Mouse (Mus musculus): ENCODE data around the gene Vps51. TPM values are rescaled to one million over a fixed set of nuclear protein-coding genes. Genes with fewer than 3 reads are reported as not detected.
"Not testable (repeated sequence)": the region's sequence is repeated elsewhere in the genome, so short reads cannot be mapped to it uniquely, and the experiment has no call there.

The Vps51 gene
- polyA plus RNA-seq, 1 experiment from 2014 or later = 75.0 TPM

- peak; percentile 34 for ATAC-seq (ENCODE audit: low FRiP score, low TSS enrichment)
- WGBS = under 1% methylated on average over 31 of the region's 44 CpGs
Measured at GRCm38 (mm10) chr19:6047154-6047898, 29.7 kb downstream of the Vps51 start.

DNA sequence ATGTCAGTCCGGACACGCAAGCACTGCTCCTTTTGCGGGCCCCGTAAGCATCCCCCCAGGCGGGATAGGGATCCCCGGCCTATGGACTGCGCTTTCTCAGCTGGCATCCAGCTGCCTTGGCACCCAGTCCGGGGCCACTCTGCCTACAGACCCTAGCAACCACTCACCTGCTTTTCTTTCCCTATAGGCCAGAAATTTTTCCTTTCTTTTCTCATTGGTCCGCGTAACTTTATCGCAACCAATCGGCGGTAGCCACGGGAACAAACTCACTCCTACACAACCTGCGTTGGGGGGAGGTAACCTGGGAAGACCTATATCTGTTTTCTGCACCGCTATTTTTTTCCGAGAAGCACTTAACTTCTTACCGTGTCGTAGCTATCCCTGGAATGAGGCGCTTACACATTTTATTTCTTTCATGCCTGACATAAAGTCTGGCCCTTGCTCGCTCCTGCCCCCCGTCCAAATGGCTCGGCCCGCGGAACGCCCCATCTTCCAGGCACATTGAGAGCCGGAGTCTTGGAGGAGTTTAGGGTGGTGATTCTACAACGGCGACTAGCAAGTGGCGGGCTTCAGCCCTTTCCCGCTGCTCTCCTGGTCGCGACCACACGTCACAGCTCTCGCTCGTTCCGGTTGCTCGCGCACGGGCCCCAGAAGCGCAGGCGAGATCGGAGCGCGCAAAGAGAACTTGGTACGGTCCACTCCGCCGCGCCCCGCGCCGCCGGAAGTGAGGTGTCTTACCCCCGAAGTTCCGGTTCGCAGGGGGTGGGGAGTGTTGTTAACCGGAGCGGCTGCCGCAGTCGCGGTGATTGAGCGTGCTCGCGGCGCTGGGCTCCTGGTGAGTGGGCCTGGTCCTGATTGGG is 30.5 kb downstream of the Vps51 start, which contains the start of gene Syvn1:
Gene Syvn1, plus strand, starts transcription at position 283 of the 860 bp plus-strand sequence.
- peaks cover 37% of the 10 kb centered on the region for H3K36me3 ChIP-seq (ENCODE audit: control insufficient read depth, insufficient read depth, low read length)
- H3K9me3 ChIP-seq (ENCODE audit: control insufficient read depth, low read length) = no peaks in the 10 kb centered on the region
- H3K27me3 ChIP-seq (ENCODE audit: control insufficient read depth, insufficient read depth, low read length) = no peaks in the 10 kb centered on the region
- H3K27ac ChIP-seq (ENCODE audit: low read depth, low read length) = peak within 1 kb of the TSS; percentile 99
- under 1% methylated on average over 65 of the region's 65 CpGs for WGBS
- H3K4me3 ChIP-seq (ENCODE audit: low read length) = peak within 1 kb of the TSS; percentile 95
- ATAC-seq (ENCODE audit: low FRiP score, low TSS enrichment) = peak; percentile 85
- peak within 1 kb of the TSS; percentile 89 for H3K9ac ChIP-seq (ENCODE audit: low read depth, low read length)
- peaks cover 12% of the 10 kb centered on the region for H3K4me1 ChIP-seq (ENCODE audit: control insufficient read depth, insufficient read depth, low read length)
- H3K4me2 ChIP-seq (replicated peaks; ENCODE audit: low read depth, low read length) = peak within 1 kb of the TSS; percentile 93

More at GRCm38 (mm10) chr19:6047154-6047898, 29.7 kb downstream of the Vps51 start:
- peak overlapping the region; percentile 93 for H3K4me2 ChIP-seq (replicated peaks; ENCODE audit: low read depth, low read length)
- H3K36me3 ChIP-seq (ENCODE audit: control insufficient read depth, insufficient read depth, low read length) = peaks cover 45% of the 10 kb centered on the region
- H3K27me3 ChIP-seq (ENCODE audit: control insufficient read depth, insufficient read depth, low read length) = no peaks in the 10 kb centered on the region
- H3K9me3 ChIP-seq (ENCODE audit: control insufficient read depth, low read length) = no peaks in the 10 kb centered on the region
- H3K4me1 ChIP-seq (ENCODE audit: control insufficient read depth, insufficient read depth, low read length) = peaks cover 9% of the 10 kb centered on the region
- peak overlapping the region; percentile 89 for H3K9ac ChIP-seq (ENCODE audit: low read depth, low read length)
- H3K27ac ChIP-seq (ENCODE audit: low read depth, low read length) = peak overlapping the region; percentile 99
- H3K4me3 ChIP-seq (ENCODE audit: low read length) = peak overlapping the region; percentile 95

DNA sequence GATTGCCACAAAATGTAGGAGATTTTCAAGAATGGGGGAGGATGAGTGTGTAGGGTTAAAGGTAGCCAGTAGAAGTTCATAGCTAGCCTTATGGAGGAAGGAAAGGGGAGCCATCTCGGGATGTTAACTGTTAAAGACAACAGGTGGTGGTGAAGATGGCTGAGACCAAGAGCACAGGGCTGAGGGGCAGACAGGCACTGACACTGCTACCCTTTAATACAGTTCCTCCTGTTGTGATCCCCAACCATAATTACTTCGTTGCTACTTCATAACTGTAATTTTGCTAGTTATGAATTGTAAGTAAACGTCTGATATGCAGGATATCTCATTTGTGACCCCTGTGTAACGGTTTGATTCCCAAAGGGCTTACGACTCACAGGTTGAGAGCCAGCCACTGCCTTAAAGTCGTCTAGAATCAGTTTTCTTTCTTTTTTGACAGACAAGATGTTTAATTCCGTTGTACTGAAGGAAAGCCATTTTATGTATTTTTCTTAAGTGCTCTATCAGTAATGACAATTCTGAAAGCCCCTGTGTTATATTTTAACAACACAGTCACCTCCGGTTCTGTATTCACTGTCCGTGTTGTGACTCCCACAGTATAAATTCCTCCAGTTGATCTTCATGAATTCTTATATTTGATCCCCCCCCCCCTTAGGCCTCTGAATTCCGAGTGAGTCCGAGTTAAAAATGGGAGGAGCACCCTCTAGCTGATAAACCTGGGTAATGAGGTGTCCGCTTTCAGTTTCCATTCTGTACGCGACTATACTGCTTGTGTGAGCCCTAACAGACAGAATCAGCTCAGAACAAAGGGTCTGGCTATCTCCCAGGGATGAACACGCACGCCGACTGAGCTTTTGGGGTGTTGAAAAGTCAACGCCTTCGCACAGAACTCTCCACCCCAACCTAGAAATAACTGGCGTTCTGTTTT is 31.4 kb downstream of the Vps51 start:
- H3K9me3 ChIP-seq (ENCODE audit: control insufficient read depth, low read length) = no peaks in the 10 kb centered on the region
- H3K27me3 ChIP-seq (ENCODE audit: control insufficient read depth, insufficient read depth, low read length) = no peaks in the 10 kb centered on the region
- H3K36me3 ChIP-seq (ENCODE audit: control insufficient read depth, insufficient read depth, low read length) = peaks cover 28% of the 10 kb centered on the region
- 17% methylated on average over 20 of the region's 20 CpGs for WGBS
- H3K27ac ChIP-seq (ENCODE audit: low read depth, low read length) = peak overlapping the region; percentile 99
- H3K9ac ChIP-seq (ENCODE audit: low read depth, low read length) = peak overlapping the region; percentile 89
- H3K4me1 ChIP-seq (ENCODE audit: control insufficient read depth, insufficient read depth, low read length) = peaks cover 12% of the 10 kb centered on the region
- H3K4me3 ChIP-seq (ENCODE audit: low read length) = peak overlapping the region; percentile 95
- H3K4me2 ChIP-seq (replicated peaks; ENCODE audit: low read depth, low read length) = peak overlapping the region; percentile 93
- ATAC-seq (ENCODE audit: low FRiP score, low TSS enrichment) = peak; percentile 53

DNA sequence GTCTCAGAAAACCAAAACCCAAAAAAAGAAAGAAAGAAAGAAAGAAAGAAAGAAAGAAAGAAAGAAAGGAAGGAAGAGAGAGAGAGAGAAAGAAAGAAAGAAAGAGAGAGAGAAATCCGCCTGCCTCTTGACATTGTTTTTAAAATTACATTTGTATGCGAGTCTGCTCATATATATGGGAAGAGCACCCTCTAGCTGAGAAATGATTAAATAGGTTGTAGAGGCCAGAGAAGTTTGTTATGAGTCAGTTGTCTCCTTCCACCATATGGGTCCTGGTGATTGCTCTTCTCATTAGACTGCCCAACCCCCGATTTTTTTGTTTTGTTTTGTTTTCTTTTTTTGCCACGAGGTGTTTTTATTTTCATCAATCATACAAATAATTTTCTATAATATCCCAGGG is 32.9 kb downstream of the Vps51 start:
- not testable (repeated sequence) for ATAC-seq (ENCODE audit: low FRiP score, low TSS enrichment); H3K9me3 ChIP-seq (ENCODE audit: control insufficient read depth, low read length); H3K9ac ChIP-seq (ENCODE audit: low read depth, low read length); H3K27ac ChIP-seq (ENCODE audit: low read depth, low read length); H3K4me3 ChIP-seq (ENCODE audit: low read length); H3K27me3 ChIP-seq (ENCODE audit: control insufficient read depth, insufficient read depth, low read length); H3K4me2 ChIP-seq (replicated peaks; ENCODE audit: low read depth, low read length)
- Histone ChIP-seq H3K36me3 (ENCODE audit: control insufficient read depth, insufficient read depth, low read length) (peaks cover 13% of the 10 kb centered on the region), H3K4me1 (ENCODE audit: control insufficient read depth, insufficient read depth, low read length) (peaks cover 12% of the 10 kb centered on the region)
- WGBS = 61% methylated on average over 4 of the region's 4 CpGs

GRCm38 (mm10) chr19:6042293-6042692 is 34.7 kb downstream of the Vps51 start:
- Histone ChIP-seq H3K27me3 (ENCODE audit: control insufficient read depth, insufficient read depth, low read length) (no peaks in the 10 kb centered on the region), H3K9me3 (ENCODE audit: control insufficient read depth, low read length) (no peaks in the 10 kb centered on the region), H3K36me3 (ENCODE audit: control insufficient read depth, insufficient read depth, low read length) (no peaks in the 10 kb centered on the region), H3K27ac (ENCODE audit: low read depth, low read length) (no peak overlapping the region), H3K4me2 (replicated peaks; ENCODE audit: low read depth, low read length) (no peak overlapping the region), H3K4me3 (ENCODE audit: low read length) (no peak overlapping the region), H3K4me1 (ENCODE audit: control insufficient read depth, insufficient read depth, low read length) (peaks cover 3% of the 10 kb centered on the region; the same call in 1 of the 2 replicates), H3K9ac (ENCODE audit: low read depth, low read length) (no peak overlapping the region)
- no peak for ATAC-seq (ENCODE audit: low FRiP score, low TSS enrichment)
- WGBS = 80% methylated on average over 9 of the region's 9 CpGs

- H3K4me2 ChIP-seq (replicated peaks; ENCODE audit: low read depth, low read length) = no peak overlapping the region
Measured at GRCm38 (mm10) chr19:6040002-6040401, 37.0 kb downstream of the Vps51 start.

GRCm38 (mm10) chr19:6038326-6038725 is 38.7 kb downstream of the Vps51 start:
- H3K4me2 ChIP-seq (replicated peaks; ENCODE audit: low read depth, low read length) = no peak overlapping the region
- H3K27ac ChIP-seq (ENCODE audit: low read depth, low read length) = no peak overlapping the region
- no peaks in the 10 kb centered on the region for H3K9me3 ChIP-seq (ENCODE audit: control insufficient read depth, low read length)
- no peaks in the 10 kb centered on the region for H3K36me3 ChIP-seq (ENCODE audit: control insufficient read depth, insufficient read depth, low read length)
- no peak for ATAC-seq (ENCODE audit: low FRiP score, low TSS enrichment)
- no peak overlapping the region for H3K4me3 ChIP-seq (ENCODE audit: low read length)
- H3K27me3 ChIP-seq (ENCODE audit: control insufficient read depth, insufficient read depth, low read length) = no peaks in the 10 kb centered on the region
- 84% methylated on average over 7 of the region's 7 CpGs for WGBS
- H3K4me1 ChIP-seq (ENCODE audit: control insufficient read depth, insufficient read depth, low read length) = 0 out of 2 replicates have a peak, but pooled peaks cover 3% of the 10 kb centered on the region
- H3K9ac ChIP-seq (ENCODE audit: low read depth, low read length) = no peak overlapping the region

More at GRCm38 (mm10) chr19:6040002-6040401, 37.0 kb downstream of the Vps51 start:
- Histone ChIP-seq H3K27me3 (ENCODE audit: control insufficient read depth, insufficient read depth, low read length) (no peaks in the 10 kb centered on the region), H3K9me3 (ENCODE audit: control insufficient read depth, low read length) (no peaks in the 10 kb centered on the region), H3K4me1 (ENCODE audit: control insufficient read depth, insufficient read depth, low read length) (0 out of 2 replicates have a peak, but pooled peaks cover 3% of the 10 kb centered on the region), H3K27ac (ENCODE audit: low read depth, low read length) (no peak overlapping the region), H3K36me3 (ENCODE audit: control insufficient read depth, insufficient read depth, low read length) (no peaks in the 10 kb centered on the region), H3K9ac (ENCODE audit: low read depth, low read length) (no peak overlapping the region), H3K4me3 (ENCODE audit: low read length) (no peak overlapping the region)
- ATAC-seq (ENCODE audit: low FRiP score, low TSS enrichment) = no peak

GRCm38 (mm10) chr19:6037695-6038094 is 39.3 kb downstream of the Vps51 start:
- Histone ChIP-seq H3K27me3 (ENCODE audit: control insufficient read depth, insufficient read depth, low read length) (no peaks in the 10 kb centered on the region), H3K36me3 (ENCODE audit: control insufficient read depth, insufficient read depth, low read length) (no peaks in the 10 kb centered on the region), H3K27ac (ENCODE audit: low read depth, low read length) (no peak overlapping the region), H3K9ac (ENCODE audit: low read depth, low read length) (no peak overlapping the region), H3K9me3 (ENCODE audit: control insufficient read depth, low read length) (no peaks in the 10 kb centered on the region), H3K4me3 (ENCODE audit: low read length) (no peak overlapping the region), H3K4me2 (replicated peaks; ENCODE audit: low read depth, low read length) (no peak overlapping the region), H3K4me1 (ENCODE audit: control insufficient read depth, insufficient read depth, low read length) (0 out of 2 replicates have a peak, but pooled peaks cover 3% of the 10 kb centered on the region)
- no peak for ATAC-seq (ENCODE audit: low FRiP score, low TSS enrichment)

All from kidney, embryonic 14.5 days (tissue).